Mouse (Mus musculus) liver, embryonic 15.5 days (tissue): ENCODE data around the gene Map3k7cl. TPM values are rescaled to one million over a fixed set of nuclear protein-coding genes. Genes with fewer than 3 reads are reported as not detected.

Source experiments
- ATAC-seq: fragments of 200-750 bp; cut with Nextera tagmentation; 2 replicates; pipeline ENCODE4 v1.8.0; 2017; ENCODE audit warnings: moderate number of reproducible peaks, mild to moderate bottlenecking, moderate library complexity; ENCODE audit not compliant: insufficient read depth
- H3K27ac ChIP-seq: fragments of 300-500 bp; sonication (generic); replicated peaks from 2 replicates; pipeline ENCODE4 v1.5.1; 2015; ENCODE audit warnings: mild to moderate bottlenecking, inconsistent platforms
- H3K27me3 ChIP-seq: fragments of 300-500 bp; sonication (generic); 2 replicates; pipeline ENCODE4 v1.6.1; 2015; ENCODE audit warnings: mild to moderate bottlenecking, inconsistent platforms
- H3K36me3 ChIP-seq: fragments of 300-500 bp; sonication (generic); replicated peaks from 2 replicates; pipeline ENCODE4 v1.6.1; 2015; ENCODE audit warnings: moderate library complexity, mild to moderate bottlenecking, inconsistent platforms
- H3K4me1 ChIP-seq: fragments of 300-500 bp; sonication (generic); replicated peaks from 2 replicates; pipeline ENCODE4 v1.6.1; 2015; ENCODE audit warnings: inconsistent platforms
- H3K4me2 ChIP-seq: fragments of 300-500 bp; sonication (generic); 2 replicates; pipeline ENCODE4 v1.6.1; 2015; ENCODE audit warnings: moderate library complexity, mild to moderate bottlenecking, inconsistent platforms
- H3K4me3 ChIP-seq: fragments of 300-500 bp; sonication (generic); replicated peaks from 2 replicates; pipeline ENCODE4 v1.5.1; 2015; ENCODE audit warnings: mild to moderate bottlenecking, inconsistent platforms
- H3K9ac ChIP-seq: fragments of 300-500 bp; sonication (generic); 2 replicates; pipeline ENCODE4 v1.6.1; 2015; ENCODE audit warnings: moderate library complexity, mild to moderate bottlenecking, inconsistent platforms
- H3K9me3 ChIP-seq: fragments of 300-500 bp; sonication (generic); replicated peaks from 2 replicates; pipeline ENCODE4 v1.6.1; 2016; ENCODE audit warnings: inconsistent platforms
- WGBS: fragments of 180-500 bp; shearing (Covaris S2); methylation state at CpG from one replicate; pipeline ENCODE4 v1.1.7; 2015; ENCODE audit warnings: mixed read lengths; ENCODE audit not compliant: insufficient replicate concordance; 5-methylcytosine and 5-hydroxymethylcytosine counted together
- polyA plus RNA-seq: library from polyadenylated mRNA; unstranded; fragments of >200 nt; fragmentation: Nextera tagmentation; extraction: Ambion mirVana; gene quantifications from 2 replicates; pipeline ENCODE4 v1.2.1, GENCODE M21; 2015

Gene Map3k7cl
- polyA plus RNA-seq, 1 experiment from 2014 or later: not detected

- Histone ChIP-seq H3K27me3 (no peaks in the 10 kb centered on the region), H3K27ac (no peak overlapping the region), H3K4me3 (no peak overlapping the region), H3K9ac (no peak overlapping the region), H3K9me3 (no peaks in the 10 kb centered on the region), H3K4me2 (no peak overlapping the region), H3K4me1 (no peaks in the 10 kb centered on the region), H3K36me3 (no peaks in the 10 kb centered on the region)
- WGBS: 32% methylated on average over 1 of the region's 1 CpGs
- no peak for ATAC-seq
Observed at GRCm38 (mm10) chr16:87638098-87638497, 85.0 kb downstream of the Map3k7cl start.

GRCm38 (mm10) chr16:87642234-87642633 lies 89.1 kb downstream of the Map3k7cl start:
- Histone ChIP-seq H3K36me3 (no peaks in the 10 kb centered on the region), H3K4me2 (no peak overlapping the region), H3K27me3 (no peaks in the 10 kb centered on the region), H3K9ac (no peak overlapping the region), H3K4me1 (no peaks in the 10 kb centered on the region), H3K4me3 (no peak overlapping the region), H3K9me3 (no peaks in the 10 kb centered on the region), H3K27ac (no peak overlapping the region)
- ATAC-seq: no peak
- WGBS: 77% methylated on average over 7 of the region's 7 CpGs

GRCm38 (mm10) chr16:87644111-87644770 lies 91.1 kb downstream of the Map3k7cl start:
- 45% methylated on average over 14 of the region's 14 CpGs for WGBS
- Histone ChIP-seq H3K4me3 (no peak overlapping the region), H3K4me1 (no peaks in the 10 kb centered on the region), H3K4me2 (no peak overlapping the region), H3K27me3 (no peaks in the 10 kb centered on the region), H3K27ac (no peak overlapping the region), H3K9ac (no peak overlapping the region), H3K9me3 (no peaks in the 10 kb centered on the region), H3K36me3 (no peaks in the 10 kb centered on the region)
- ATAC-seq: no peak

Other genes starting within 250 kb of the Map3k7cl start
- 5.7 and 6.0 TPM in 2 replicates for gene N6amt1, start 199.1 kb upstream of the Map3k7cl start, polyA plus RNA-seq
- gene Ltn1, start 120.7 kb upstream of the Map3k7cl start, polyA plus RNA-seq: 10.2 TPM in 2 replicates
- 3.9 and 4.2 TPM in 2 replicates for gene Rwdd2b, start 112.8 kb upstream of the Map3k7cl start, polyA plus RNA-seq
- gene Usp16, start 98.6 kb upstream of the Map3k7cl start, polyA plus RNA-seq: 15.3 and 16.6 TPM in 2 replicates
- gene Cct8, start 57.5 kb upstream of the Map3k7cl start, polyA plus RNA-seq: 208 and 220 TPM in 2 replicates
- gene Bach1, start 145.6 kb downstream of the Map3k7cl start, polyA plus RNA-seq: 6.5 and 6.9 TPM in 2 replicates